Mouse (Mus musculus) retina, postnatal 7 days (tissue): ENCODE results near the gene Sstr5.

Source experiments
- DNase-seq: peaks from one replicate; pipeline ENCODE4 v3.0.0-alpha.2; 2012; ENCODE audit warnings: low read depth, low spot score

Sstr5 gene

GRCm38 (mm10) chr17:25474330-25475077, 22.6 kb downstream of the Sstr5 start:
- DNase-seq: peak; percentile 61

- DNase-seq: no peak
Measured at GRCm38 (mm10) chr17:25472044-25472443, 25.0 kb downstream of the Sstr5 start.

- no peak for DNase-seq
Measured at GRCm38 (mm10) chr17:25471418-25471817, 25.7 kb downstream of the Sstr5 start.

GRCm38 (mm10) chr17:25469798-25470197, 27.3 kb downstream of the Sstr5 start:
- peak; percentile 73 for DNase-seq

- no peak for DNase-seq
Measured at GRCm38 (mm10) chr17:25468301-25468700, 28.8 kb downstream of the Sstr5 start.

GRCm38 (mm10) chr17:25467781-25468180, 29.3 kb downstream of the Sstr5 start:
- DNase-seq: no peak

DNA sequence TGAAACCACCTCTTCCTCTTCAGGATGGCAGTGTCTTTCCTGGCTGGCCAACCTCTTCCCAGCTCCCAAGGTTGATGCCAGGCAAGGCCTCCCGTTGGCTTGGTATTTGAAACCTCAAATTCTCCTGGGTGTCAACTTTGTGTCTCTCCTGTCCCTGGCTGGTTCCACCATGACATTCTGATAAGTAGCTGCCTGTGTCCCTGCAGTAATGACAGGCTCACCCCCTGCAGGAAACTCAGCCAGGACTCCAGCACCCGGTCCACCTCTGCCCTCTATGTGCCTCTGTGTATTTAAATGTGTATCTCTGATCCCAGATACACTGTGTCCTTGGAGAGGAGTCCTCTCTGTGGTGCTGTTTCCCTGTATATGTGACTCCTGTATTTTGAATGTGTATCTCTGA, 30.8 kb downstream of the Sstr5 start:
- no peak for DNase-seq

DNA sequence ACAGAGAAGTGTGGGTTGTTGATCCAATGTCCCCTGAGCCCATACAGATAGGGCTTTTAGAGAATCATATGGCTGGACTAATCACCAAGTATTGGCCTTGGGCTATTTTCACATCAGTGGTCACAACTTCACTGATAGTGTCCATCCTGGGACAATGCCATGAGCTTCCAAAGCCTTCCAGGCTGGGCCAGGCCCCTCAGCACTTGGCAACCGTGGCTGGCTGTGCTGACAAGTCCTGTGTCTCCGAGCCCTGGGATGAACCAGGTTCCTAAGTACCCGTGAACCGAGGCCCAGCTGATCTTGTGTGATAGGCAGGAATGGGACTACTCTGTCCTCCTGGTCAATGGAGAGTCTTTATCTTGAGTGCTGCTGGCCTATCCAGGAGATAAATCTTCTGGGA, 33.0 kb downstream of the Sstr5 start:
- no peak for DNase-seq

- DNase-seq: no peak
Measured at GRCm38 (mm10) chr17:25463326-25463945, 33.7 kb downstream of the Sstr5 start.

DNA sequence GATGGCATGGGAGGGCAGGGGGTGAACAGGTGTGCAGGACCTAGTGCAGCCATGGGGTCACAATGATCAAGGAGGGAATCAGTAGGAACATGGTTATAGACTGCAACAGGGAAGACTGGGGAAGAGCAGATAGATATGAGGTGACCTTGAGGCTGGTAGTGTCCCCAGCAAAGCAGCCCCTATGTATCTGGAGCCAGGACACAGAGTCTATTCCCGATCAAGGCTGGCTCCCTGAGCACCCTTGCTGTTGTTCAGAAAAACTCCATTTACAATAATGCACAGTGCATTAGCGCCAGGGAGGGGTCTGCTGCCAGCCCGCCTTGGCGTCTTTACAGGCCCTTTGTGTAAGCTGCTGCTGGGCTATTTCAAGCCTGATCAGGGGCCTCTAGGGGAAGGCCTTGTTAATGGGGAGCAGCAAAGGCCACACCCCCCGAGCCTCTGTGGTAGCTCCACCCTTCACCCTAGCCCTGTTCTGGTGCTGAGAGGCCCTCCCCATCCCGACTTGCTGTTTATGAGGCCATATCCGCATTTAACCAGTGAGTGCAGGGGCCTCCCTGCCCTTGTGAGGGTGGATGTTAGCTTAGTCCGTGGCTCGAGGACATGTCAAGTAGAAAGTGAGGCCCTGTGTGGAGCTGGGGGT, 34.7 kb downstream of the Sstr5 start:
- no peak for DNase-seq

- no peak for DNase-seq
Measured at GRCm38 (mm10) chr17:25456540-25456939, 40.5 kb downstream of the Sstr5 start.

- DNase-seq: no peak
Measured at GRCm38 (mm10) chr17:25454272-25454671, 42.8 kb downstream of the Sstr5 start, which contains the start of gene Tekt4. TSS of gene Tekt4 (plus strand) at chr17:25454615.

GRCm38 (mm10) chr17:25452246-25452965, 44.7 kb downstream of the Sstr5 start:
- DNase-seq: peak; percentile 93

GRCm38 (mm10) chr17:25450329-25450728, 46.8 kb downstream of the Sstr5 start:
- DNase-seq: no peak

- DNase-seq: no peak
Measured at GRCm38 (mm10) chr17:25447865-25448264, 49.2 kb downstream of the Sstr5 start.

GRCm38 (mm10) chr17:25445841-25446240, 51.2 kb downstream of the Sstr5 start:
- no peak for DNase-seq

DNA sequence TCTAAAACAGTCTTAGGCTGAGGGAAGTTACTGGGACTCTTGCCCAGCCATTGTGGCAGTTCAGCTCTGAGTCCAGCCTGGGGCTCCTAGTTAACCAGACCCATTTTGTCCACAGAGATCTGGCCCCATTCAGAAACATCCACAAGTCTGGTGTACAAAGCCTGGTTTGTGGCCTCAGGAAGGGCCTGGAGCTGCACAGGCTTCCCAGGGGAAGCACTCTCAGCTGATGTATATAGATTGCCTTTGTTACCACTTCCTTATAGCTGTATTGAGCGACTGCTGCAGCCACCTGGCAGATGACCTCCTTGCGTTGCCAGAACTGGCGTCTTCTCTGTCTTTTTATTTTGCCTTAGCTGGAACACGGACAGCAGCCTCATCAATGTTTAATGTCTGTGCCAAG, 52.0 kb downstream of the Sstr5 start:
- DNase-seq: no peak

GRCm38 (mm10) chr17:25442889-25443288, 54.2 kb downstream of the Sstr5 start:
- DNase-seq: no peak

DNA sequence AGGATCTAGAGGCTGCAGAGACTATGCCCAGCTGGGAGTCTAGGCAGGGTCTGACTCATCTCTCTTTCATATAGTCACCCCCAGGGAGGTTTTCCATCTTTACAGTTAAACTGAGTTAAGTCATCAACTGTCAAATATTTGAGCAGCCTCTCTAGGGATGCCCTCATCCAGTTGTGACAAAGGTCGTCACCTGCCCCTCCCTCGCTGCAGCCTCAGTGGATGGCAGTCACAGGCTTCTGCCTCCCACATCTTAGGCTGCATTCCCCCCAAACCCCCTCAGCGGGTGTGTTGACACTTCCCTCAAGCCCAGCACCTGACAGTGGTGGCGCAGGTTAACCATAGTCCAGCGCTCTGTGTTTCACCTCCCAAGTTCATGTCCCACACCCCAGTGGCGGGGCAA, 55.7 kb downstream of the Sstr5 start:
- no peak for DNase-seq
